Mouse (Mus musculus) right cerebral cortex, postnatal 10 days (tissue): ENCODE measurements at regions not wholly inside any gene's neighbourhood (a gene's known extent, or its start where the extent isn't known, plus 50 kb on each side); places are given as distances from the start of the nearest gene placed in this dataset.
A peak's percentile ranks its signal among the peaks of the same experiment; 100 is the strongest.

ENCODE experiments used
- DNase-seq, 2 experiments: peaks; one replicate each; pipeline ENCODE4 v3.0.0; 2021; ENCODE audit warnings: low spot score in 2 of 2

DNA sequence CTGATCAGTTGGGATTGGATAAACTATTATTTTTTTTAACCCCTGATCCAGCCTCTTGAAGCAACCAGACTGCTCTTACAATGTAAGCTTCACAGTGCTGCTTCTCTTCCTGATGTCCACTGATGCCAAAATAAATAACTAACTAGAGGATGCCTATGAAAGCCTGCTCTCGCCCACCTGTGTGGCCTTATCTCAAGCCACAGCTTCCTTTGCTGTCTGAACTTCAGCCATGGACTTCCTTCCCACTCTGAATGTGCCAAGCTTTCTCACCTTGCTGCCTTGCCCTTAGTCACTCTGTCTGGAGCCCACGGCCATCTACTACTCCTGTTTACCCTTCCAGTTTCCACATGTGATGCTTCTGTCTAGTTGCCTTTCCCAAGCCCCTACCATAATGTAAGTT lies 559.6 kb downstream of the Dhx35 start:
- no peak for DNase-seq

DNA sequence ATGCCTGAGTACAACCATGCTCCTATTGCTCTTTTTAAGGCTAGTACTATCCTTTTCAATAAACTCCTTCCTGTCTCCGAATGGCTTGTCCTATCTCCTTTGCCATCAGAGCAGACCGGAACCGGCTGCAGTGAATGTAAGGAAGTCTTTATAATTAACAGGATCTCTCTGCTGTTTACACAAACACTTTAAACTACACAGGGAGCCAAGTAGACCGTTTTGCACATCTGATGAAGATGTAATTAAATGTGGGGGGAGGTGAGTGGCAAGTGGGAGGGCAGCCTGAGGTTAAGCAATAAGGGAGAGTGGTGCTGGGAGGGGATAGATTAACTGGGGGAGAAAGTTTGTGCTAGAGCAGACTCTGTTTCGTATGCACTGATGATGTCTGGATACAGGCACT lies 561.9 kb downstream of the Dhx35 start:
- DNase-seq = no peak

DNA sequence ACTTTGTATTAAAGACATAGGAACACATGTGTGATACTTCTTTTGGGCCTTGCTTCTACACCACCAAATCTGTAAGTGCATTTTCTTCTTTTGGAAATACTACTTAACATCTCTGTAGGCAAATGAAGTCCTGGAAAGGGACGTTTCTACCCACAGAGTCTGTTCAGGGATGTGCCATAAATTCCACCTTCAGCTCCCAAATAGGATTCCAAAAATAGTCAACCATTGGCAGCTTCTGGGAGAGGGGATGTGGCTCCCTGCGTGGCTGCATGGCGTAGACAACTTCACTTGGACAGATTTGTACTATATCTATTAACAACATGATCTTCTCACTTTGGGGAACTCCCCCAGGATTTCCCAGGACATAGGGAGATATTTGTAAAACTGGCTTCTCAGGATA lies 566.8 kb downstream of the Dhx35 start:
- peak; percentile 44 to 60 for DNase-seq

DNA sequence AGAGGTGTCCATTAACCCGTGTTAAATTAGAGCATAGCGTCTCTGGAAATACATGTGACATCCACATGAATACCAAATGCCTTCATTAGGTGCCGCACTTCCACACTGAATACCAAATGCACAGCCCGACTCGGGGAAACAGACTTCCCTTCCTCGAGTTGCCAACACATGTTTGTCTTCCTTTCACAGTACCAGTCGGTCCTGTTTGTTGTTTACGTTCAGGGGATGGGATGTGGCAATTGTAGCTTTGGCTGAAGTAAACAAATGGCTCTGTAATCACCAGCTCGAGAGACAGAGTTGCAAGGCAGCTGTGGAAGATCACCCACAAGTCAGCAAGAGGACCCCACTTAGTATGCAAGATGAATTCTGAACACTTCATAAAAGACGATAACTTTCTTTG lies 598.3 kb downstream of the Dhx35 start:
- no peak for DNase-seq

DNA sequence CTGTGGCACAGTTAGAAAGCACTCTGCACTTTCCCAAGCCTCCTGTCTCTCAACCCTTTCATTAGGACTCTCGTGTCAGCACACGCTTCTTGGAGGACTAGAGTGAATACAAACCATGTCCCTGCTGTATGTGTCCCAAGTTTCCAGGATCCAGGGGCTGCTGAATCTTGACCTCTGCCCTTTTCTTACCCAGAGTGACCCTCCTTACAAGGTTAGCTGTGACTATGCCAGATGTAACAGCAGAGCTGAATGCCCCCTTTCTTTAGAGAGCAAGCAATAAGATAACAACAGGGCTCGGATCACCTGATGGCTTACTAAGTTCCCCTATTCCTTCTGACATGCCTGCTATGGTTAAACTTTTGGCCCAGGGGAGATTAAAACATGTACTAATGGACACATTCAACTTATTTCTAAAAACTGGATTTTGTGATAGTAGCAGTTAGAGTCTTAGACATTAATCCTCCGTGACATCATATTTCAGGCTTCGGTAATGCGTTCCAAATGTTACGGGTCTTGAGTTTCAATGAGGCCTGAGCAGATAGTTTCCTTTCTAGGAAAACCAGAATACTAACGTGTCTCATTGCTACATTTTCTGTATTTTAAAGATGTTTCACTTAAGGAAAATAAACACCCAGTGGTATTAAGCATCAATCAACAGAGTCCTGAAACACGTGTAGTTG lies 607.0 kb downstream of the Dhx35 start:
- DNase-seq = no peak

DNA sequence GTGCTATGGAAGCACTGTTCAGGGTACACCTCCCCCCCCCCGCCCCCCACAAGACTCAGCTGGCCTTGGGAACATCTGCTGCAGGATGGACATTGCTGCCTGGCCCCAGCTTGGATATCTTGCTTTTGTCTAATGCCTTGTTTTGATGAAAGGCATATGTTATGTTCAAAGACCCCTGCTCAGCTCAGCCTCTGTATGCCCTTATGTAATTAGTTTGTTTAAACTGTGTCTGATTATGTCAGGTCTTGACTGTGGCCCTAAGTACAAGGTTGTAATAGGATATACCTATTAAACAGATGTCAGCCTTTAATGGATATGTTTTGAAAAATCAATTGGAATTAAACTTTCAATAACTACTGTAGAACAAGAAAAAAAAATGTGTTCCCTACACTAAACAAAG lies 610.3 kb downstream of the Dhx35 start:
- no peak for DNase-seq

DNA sequence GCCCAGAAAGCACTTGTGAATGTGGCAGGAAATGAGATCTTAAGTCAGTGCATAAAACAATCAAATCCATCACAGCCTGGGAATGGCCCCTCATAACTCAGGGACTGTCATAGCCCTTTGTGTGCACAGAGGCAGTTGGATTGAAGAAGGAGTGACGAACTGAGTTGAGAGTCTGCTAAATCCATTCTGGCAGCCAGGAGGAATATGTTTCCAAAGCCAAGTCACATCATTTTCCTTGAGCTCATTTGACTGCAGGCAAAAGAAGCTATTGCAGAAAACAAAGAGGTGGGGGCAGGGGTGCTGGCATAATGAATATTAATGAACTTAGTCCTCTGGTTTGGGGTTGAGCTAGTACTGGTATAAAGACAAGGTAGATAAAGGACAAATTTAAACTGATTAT lies 620.0 kb downstream of the Dhx35 start:
- no peak for DNase-seq

DNA sequence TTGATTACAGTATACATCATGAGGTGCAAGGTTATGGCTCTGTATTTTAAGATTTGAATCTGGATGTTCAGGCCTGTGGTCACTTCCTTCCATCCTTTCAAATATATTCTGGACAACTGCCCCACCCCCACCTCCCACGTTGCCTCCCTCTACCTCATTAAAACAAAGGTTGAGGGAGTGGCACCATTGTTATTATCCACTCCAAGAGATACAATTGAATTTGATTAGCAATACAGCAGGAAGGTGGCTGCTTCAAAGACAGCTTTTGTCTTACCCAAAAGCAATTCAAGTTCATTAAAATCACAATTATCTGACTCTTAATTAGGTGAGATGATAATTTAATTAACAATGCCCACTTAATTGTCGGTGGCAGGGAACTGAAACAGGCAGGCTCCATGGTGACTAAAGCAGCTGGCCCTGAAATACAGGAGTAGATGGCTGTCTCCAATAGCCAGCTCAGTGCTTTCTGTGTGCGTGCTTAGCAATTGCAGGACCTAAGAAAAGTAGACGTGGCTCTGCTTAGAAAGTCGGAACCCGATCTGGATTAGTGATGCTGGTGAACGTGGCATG lies 623.8 kb downstream of the Dhx35 start:
- DNase-seq = no peak

DNA sequence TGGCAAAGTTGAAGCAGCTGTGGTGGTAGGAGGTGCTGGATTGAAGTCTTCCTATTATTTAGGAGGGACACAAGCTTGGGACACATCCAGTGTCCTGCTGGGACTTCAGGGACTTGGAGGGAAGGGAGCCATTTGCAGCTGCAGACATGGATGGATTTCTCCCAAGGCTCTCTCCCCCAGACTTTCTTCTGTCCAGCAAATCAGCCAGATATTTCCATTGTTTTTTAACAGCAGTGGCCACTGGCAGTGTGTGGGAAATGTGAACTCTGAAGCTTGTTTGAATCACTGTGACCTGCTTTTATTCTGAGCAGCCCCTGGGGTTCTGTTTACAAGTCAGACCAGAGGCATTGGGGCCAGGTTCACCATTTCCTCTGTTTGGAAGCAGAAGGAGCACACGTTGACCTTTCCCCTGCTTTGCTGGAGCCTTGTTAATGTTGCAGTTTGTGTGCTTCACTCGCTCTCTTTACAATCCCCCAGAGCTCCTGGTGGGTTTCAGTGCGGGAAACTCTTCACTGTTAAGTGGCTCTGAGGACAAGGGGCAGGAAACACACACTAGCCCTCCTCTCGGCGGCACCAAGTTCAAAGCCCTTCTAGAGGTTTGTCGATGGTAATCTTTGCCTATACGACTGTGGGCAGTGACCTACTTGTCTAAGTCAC lies 627.8 kb downstream of the Dhx35 start:
- DNase-seq = no peak

DNA sequence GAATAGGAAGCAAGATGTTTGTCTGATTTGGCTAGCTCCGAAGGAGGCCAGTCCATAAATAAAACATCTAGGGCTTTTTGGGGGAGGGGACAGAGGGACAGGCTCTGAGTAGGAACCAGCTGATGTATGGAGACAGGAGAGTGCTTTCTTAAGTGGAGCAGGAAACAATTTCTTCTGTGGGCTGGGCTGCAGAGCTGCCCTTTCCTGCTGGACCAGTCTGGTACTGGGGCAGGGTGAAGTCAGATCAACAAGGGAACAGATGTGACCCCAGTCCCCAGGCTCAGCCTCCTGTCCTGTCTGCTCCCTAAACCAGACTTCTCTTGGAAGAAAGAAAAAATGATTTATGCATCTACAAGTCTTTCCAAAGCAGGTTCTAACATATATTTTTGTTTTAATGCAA lies 633.6 kb downstream of the Dhx35 start:
- DNase-seq = no peak

DNA sequence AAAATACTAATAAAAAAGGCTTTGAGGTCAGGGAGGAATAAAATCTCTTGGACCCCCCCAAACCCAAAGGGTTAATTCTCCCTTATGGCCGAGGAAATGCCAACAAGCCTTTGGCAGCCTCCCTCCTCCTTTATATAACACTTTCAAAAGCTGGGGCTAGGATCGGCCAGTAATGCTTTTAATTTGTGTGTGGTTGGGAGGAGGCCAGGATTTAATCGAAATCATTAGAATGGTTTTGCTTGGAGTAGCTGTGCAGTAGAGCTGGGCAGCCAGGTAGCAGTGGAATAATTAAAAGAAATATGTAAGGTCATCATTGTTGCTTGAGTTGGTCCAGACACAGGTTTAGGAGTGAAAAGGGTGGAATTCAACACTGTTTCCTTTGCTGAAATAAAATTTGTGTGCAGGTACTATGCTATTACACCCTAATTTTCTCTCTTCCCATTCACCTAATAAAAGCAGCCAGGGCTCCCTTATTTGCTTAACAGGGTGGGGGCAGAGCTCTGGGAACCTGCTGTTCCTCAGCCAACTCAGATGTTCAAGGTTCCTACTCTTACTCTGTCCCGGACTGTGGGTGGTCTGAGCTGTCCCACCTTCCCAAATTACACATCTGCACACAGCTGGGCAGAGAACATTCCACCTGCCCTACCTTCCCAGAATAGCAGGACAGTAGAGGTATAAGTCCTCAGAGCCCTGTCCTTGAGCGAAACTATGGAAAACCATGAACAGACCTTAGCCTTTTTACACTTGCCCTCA lies 636.1 kb downstream of the Dhx35 start:
- DNase-seq = no peak

DNA sequence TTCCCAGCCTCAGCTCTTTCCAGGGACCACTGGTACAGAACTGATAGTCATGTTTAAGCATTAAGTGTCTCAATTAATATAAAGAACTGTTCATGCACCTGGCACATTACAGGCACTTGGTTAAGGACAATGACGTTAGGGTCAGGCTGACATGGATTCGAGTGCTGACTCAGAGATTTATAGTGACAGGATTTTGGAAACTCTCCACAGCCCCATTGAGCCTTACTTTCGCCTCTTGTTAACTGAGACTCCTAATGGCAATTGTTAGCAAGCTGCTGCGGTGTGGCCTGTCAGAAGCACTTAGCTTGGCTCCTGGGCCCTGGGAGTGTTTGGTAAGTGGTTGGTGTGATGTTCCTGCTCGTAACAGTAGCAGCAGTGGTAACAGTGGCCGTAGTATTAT lies 644.4 kb downstream of the Dhx35 start:
- no peak for DNase-seq

DNA sequence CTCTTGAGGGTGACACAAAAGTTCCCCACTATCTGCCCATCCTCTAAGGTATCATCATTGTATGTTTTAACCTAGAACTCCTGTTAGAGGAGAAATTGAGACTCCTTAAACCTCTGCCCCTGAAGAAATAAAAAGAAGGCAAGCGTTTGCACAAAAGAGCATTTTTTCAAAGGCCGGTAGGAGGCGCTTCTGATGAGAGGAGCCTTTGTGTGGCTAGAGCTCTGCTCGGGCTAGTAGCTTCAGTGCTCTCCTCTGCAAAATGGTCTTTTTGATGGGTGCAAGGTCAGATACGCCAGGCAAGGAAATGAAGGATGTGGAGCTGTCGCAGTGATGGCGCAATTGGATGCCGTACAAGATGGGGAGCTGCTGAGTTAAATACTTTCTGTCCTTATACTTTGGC lies 649.0 kb downstream of the Dhx35 start:
- DNase-seq = peak; percentile 28 to 52

DNA sequence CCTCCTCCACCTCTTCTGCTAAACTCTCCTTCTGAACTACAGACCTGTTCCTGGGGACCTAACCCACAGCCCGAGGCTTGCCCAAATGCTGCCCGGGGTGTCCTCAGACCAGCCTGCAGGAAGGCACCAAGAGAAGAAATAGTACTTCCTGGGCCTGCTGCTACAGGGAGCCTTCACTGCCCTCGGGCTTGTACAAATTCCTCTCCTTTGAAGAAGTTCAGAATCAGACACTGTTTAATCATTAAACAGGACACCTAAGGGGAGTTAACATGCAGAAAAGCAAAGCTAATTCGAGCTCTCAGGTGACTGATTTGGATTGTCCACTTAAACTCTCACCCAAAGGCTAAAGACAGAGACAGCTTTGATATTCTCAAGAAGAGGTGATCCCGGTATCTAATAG lies 651.8 kb downstream of the Dhx35 start:
- DNase-seq = no peak

DNA sequence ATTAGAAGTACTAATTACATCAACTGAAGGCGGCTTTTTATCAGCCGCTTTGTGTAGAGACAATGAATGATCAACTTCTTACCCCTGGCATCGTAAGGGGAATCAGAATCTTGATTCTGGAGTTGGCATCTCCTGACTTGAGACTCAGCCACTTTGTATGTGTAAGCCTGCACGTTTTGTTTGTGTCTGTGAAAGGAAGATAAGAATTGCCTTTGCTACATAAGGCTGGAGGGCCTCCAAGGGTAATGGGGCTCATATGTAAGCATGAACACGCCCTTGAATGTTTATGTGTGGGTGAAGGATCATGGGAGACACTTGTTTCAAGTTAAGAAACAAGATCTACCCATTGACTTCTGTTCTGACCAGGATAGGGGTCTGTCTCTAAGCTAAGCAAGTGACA lies 652.3 kb downstream of the Dhx35 start:
- no peak for DNase-seq

DNA sequence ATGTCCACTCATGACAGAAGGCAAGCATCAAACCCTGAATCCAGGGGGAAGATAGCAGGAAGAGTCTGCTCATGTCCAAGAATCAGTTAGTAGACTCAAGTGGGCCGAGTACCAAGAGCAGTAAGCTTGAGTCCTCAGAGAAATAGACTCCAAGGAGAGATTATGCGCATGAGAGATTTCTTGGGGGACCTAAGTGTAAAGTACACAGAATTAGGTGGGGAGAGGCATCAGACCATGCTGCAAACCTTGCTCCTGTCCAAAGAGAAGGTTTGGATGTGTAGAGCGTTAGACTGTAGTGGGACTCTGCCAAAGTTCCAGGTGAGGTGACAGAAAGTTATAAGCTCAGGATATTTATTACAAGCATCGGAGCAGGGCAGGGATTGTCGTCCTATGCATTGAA lies 654.4 kb downstream of the Dhx35 start:
- DNase-seq = no peak

DNA sequence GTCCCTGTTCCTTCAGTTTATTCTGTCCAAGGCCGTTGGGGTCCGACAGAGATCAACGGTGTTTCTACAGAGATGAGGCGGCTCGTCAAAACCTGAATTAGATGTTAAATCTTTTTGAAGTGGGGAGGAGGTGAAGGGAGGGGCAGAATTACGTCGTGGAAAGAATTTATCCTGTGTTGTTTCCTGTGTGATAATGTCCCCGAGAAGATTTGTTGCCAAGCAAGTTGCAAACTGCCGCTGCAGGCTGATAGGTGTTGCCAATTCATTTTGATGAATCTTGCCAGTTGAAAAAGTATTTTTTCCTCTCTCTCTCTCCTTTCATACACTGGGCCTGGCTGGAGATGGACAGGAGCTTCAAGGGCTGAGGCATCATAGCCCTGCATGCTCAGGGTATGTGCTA lies 656.8 kb downstream of the Dhx35 start:
- no peak for DNase-seq

DNA sequence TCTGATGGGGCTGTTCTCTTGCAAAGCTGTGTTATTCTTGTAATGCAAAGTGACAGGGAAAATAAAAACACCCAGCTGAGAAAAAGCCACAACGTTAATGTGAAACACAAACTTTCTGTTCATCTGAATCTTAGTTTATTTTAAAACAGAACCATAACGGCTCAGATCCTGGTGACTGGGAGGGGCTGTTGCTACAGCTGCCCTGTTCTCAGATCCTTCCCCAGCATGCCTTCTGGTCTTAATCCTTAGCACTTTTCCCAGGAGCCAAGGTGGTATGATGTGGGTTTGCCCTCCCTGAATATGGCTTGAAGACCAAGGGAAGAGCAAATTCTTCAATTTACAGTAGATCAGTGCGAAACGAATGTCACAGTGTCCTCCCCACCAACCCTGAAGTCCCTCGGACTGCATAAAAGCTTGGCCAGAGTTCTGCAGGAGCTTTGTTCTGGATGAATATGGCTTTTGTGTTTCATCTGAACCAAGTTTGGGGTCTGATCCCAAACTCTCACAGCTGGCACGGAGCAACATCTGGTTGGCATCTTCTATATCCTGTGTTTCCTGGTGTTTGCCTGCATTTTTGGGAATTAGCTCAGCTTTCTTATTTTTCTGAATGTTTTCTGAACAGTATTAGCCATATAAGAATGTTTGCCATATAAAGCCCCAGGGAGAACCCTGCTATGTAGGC lies 686.9 kb downstream of the Dhx35 start:
- DNase-seq = no peak

DNA sequence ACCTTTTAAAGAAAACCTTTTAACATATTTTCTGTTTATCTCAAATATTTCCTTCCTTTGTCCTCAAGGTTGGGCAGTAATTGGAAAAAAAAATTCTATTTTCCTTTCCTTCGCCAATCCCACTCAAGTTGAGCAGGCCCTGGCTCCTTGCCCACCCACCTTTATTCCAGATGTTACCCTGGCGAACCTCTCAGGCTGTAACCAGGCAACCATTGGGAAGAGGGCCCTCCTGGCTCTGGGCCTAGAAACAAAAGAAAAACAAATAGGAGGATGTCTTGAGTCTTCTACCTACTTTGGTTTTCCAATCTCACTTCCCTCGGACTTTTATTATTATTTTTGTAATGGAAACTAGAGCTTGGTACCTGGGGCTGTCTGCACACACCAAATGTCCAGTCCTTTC lies 696.5 kb downstream of the Dhx35 start:
- DNase-seq = peak in 1 of 2 experiments; percentile 33

DNA sequence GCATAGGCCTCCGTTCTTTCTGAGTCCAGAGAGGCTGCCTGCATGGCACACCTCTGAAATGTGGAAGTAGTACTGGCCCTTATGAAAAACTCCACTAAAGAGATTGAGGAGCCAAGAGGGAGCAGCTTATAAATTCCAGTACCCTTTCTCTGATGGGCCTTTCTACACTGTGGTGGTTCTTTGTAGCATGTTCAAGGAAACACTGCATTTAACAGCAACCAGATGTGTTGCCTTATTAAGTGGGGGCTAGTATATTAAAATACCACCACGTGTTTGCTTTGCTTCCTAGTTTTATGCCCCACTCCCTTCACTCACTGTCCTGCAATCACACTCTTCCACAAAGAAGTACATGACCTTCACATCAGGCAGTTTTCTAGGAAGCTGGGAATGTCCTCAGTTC lies 704.1 kb downstream of the Dhx35 start:
- no peak for DNase-seq

DNA sequence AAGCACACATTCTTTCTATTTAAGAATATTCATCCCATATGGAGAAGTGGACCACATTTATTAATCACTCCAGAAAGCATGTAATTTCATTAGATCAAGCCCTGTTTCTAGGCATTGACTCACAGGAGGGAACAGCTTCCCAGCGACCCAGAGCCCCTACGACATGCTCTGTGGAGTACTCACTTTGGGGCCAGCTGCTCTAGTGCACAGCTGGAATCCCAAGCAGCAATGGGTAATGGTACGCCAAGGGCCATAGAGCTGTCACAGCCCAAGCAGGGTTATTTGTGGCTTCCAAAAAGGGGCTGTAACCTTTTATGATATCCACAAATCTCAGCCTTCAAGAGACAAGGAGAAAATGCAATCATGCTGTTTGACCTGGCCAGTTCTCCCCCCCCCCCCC lies 706.4 kb downstream of the Dhx35 start:
- DNase-seq = no peak

DNA sequence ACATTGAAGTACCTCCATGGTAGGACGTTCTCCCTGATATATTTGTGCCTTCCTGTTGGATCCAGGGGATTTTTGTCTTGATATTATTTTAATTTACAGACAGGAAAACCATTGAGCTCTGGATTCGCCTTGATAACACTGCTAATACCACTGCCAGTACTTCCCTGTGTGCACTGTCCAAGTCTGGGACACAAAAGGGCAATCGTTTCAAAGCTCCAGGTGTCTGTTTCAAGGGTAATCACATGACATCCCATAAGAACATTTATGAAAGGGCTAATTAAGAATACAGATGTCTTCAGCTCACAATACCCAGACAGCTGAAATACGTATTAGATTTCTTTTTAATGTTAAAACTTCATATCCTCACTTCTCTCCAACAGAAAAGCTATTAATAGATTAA lies 724.5 kb downstream of the Dhx35 start:
- no peak for DNase-seq
